Mouse (Mus musculus): ENCODE results near the gene Rtn4rl1. TPM values are rescaled to one million over a fixed set of nuclear protein-coding genes. Genes with fewer than 3 reads are reported as not detected.

Gene Rtn4rl1
- polyA plus RNA-seq, 1 experiment, result 0.96 TPM

DNA sequence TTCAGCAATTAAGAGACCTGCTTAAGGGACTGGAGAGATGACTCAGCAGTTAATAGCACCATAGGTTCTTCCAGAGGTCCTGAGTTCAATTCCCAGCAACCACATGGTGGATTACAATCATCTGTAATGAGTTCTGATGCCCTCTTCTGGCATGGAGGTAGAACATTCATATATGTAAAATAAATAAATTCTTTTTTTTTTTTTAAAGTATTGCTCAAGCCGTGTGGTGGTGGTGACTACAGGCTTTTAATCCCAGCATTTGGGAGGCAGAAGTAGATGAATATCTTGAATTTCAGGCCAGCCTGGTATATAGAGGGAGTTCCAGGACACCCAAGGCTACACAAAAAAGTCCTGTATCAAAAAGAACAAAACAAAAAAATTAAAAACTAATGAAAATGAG lies 43.2 kb upstream of the Rtn4rl1 start:
- TF ChIP-seq EP300 (IDR thresholded peaks at IDR 0.05; ENCODE audit: insufficient read depth, low read depth, low read length) (no peak), POLR2A (IDR thresholded peaks at IDR 0.05; ENCODE audit: insufficient read depth, low read length) (no peak), CTCF (IDR thresholded peaks at IDR 0.05; ENCODE audit: low read depth, low read length) (no peak)
- H3K4me3 ChIP-seq (ENCODE audit: low read depth, low read length), result no peak overlapping the region
- no peak overlapping the region for H3K27ac ChIP-seq (ENCODE audit: insufficient read depth, low read length)
- peaks cover 5% of the 10 kb centered on the region for H3K4me1 ChIP-seq (ENCODE audit: control insufficient read depth, insufficient read depth, low read length)
- no peaks in the 10 kb centered on the region for H3K27me3 ChIP-seq (ENCODE audit: control insufficient read depth, insufficient read depth, low read length, poor library complexity, severe bottlenecking)
- no peak overlapping the region for H3K9ac ChIP-seq (ENCODE audit: low read depth, poor library complexity, severe bottlenecking)
- 0 out of 2 replicates have a peak, but pooled peaks cover 3% of the 10 kb centered on the region for H3K36me3 ChIP-seq (ENCODE audit: control insufficient read depth, insufficient read depth, low read length, poor library complexity, severe bottlenecking)
- no peaks in the 10 kb centered on the region for H3K9me3 ChIP-seq (replicated peaks; ENCODE audit: control insufficient read depth, insufficient read depth, low read length, poor library complexity, severe bottlenecking)

DNA sequence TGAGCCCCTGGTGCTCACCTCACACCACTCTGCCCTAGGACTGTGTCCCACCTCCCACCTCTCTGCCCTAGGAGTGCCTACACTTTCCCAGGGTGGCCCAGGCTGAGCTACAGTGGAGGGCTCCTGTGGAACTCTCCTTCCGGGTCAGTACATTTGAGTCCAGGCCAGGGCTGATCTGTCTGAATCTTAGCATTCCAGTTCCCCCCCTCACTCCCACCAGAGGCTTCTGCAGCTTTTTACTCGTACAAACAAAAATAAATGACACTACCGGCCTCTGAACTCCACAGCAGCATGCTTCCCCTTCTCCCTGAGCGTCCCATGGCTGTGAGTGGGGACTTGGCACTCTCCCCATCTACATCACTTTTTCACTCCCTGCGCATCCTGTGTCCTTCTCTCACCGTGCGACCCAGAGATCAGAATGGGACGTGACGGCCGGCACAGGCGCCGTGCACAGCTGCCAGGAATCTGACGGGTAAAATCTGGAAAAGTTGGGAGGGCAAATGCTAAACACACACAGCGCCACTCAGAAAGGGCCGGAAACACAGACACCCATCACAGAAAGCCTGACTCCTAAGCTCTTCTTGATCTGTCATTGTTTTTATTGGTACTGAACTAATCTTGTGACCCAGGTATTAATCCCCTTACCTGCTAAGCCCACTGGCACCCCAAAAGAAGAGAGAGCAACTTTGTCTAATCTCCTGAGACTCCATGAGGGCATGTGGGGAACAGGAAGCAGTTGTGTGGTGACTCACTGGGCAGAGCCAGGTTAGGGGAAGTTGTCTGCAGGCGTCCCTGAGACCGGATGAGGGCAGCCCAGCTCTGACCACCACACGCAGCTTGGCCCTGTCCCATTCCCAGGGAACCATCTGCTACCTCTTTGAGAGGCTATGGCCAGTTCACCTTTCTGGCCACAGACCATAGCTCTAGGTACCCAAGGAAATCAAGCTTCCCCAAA lies 40.7 kb upstream of the Rtn4rl1 start:
- Histone ChIP-seq H3K9me3 (replicated peaks; ENCODE audit: control insufficient read depth, insufficient read depth, low read length, poor library complexity, severe bottlenecking) (no peaks in the 10 kb centered on the region), H3K9ac (ENCODE audit: low read depth, poor library complexity, severe bottlenecking) (no peak overlapping the region), H3K36me3 (ENCODE audit: control insufficient read depth, insufficient read depth, low read length, poor library complexity, severe bottlenecking) (0 out of 2 replicates have a peak, but pooled peaks cover 3% of the 10 kb centered on the region), H3K27ac (ENCODE audit: insufficient read depth, low read length) (no peak overlapping the region), H3K4me3 (ENCODE audit: low read depth, low read length) (no peak overlapping the region), H3K4me1 (ENCODE audit: control insufficient read depth, insufficient read depth, low read length) (peaks cover 1% of the 10 kb centered on the region), H3K27me3 (ENCODE audit: control insufficient read depth, insufficient read depth, low read length, poor library complexity, severe bottlenecking) (no peaks in the 10 kb centered on the region)
- TF ChIP-seq POLR2A (IDR thresholded peaks at IDR 0.05; ENCODE audit: insufficient read depth, low read length), result no peak

DNA sequence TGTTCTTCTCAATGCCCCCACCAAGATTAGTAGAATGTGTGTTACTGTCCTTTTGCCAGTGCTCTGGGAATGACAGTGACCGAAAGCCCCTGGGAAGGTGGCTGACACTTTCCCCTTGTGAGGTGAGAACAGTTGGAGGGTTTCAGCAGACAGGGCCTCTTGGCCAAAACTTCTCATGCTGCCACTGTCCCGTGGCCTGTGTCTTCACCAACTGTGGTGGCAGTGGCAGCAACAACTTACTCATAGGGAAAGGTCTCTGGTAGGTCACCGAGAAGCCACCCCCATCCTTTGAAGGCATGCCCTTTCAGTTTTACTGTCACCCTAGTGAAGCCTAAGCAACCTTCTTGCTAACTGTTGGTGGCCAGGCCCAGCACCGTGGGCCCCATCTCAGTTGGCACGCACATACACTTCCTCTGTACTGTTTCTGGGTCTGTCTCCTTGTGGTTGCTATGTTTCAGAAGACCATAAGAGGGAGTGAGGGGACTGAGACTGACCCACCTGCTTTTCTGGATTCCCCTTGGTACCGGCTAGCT lies 39.5 kb upstream of the Rtn4rl1 start:
- no peak for TF ChIP-seq CTCF (IDR thresholded peaks at IDR 0.05; ENCODE audit: low read depth, low read length)
- TF ChIP-seq POLR2A (IDR thresholded peaks at IDR 0.05; ENCODE audit: insufficient read depth, low read length), result no peak
- no peak for TF ChIP-seq EP300 (IDR thresholded peaks at IDR 0.05; ENCODE audit: insufficient read depth, low read depth, low read length)
- Histone ChIP-seq H3K36me3 (ENCODE audit: control insufficient read depth, insufficient read depth, low read length, poor library complexity, severe bottlenecking) (0 out of 2 replicates have a peak, but pooled peaks cover 3% of the 10 kb centered on the region), H3K9ac (ENCODE audit: low read depth, poor library complexity, severe bottlenecking) (no peak overlapping the region), H3K4me1 (ENCODE audit: control insufficient read depth, insufficient read depth, low read length) (no peaks in the 10 kb centered on the region), H3K27me3 (ENCODE audit: control insufficient read depth, insufficient read depth, low read length, poor library complexity, severe bottlenecking) (no peaks in the 10 kb centered on the region), H3K4me3 (ENCODE audit: low read depth, low read length) (no peak overlapping the region), H3K9me3 (replicated peaks; ENCODE audit: control insufficient read depth, insufficient read depth, low read length, poor library complexity, severe bottlenecking) (no peaks in the 10 kb centered on the region), H3K27ac (ENCODE audit: insufficient read depth, low read length) (no peak overlapping the region)

GRCm38 (mm10) chr11:75155985-75156384 lies 37.6 kb upstream of the Rtn4rl1 start:
- no peaks in the 10 kb centered on the region for H3K27me3 ChIP-seq (ENCODE audit: control insufficient read depth, insufficient read depth, low read length, poor library complexity, severe bottlenecking)
- no peaks in the 10 kb centered on the region for H3K36me3 ChIP-seq (ENCODE audit: control insufficient read depth, insufficient read depth, low read length, poor library complexity, severe bottlenecking)
- TF ChIP-seq POLR2A (IDR thresholded peaks at IDR 0.05; ENCODE audit: insufficient read depth, low read length) (no peak), CTCF (IDR thresholded peaks at IDR 0.05; ENCODE audit: low read depth, low read length) (no peak), EP300 (IDR thresholded peaks at IDR 0.05; ENCODE audit: insufficient read depth, low read depth, low read length) (no peak)
- no peaks in the 10 kb centered on the region for H3K4me1 ChIP-seq (ENCODE audit: control insufficient read depth, insufficient read depth, low read length)
- H3K4me3 ChIP-seq (ENCODE audit: low read depth, low read length), result no peak overlapping the region
- no peak overlapping the region for H3K9ac ChIP-seq (ENCODE audit: low read depth, poor library complexity, severe bottlenecking)
- H3K9me3 ChIP-seq (replicated peaks; ENCODE audit: control insufficient read depth, insufficient read depth, low read length, poor library complexity, severe bottlenecking), result no peaks in the 10 kb centered on the region
- H3K27ac ChIP-seq (ENCODE audit: insufficient read depth, low read length), result no peak overlapping the region

DNA sequence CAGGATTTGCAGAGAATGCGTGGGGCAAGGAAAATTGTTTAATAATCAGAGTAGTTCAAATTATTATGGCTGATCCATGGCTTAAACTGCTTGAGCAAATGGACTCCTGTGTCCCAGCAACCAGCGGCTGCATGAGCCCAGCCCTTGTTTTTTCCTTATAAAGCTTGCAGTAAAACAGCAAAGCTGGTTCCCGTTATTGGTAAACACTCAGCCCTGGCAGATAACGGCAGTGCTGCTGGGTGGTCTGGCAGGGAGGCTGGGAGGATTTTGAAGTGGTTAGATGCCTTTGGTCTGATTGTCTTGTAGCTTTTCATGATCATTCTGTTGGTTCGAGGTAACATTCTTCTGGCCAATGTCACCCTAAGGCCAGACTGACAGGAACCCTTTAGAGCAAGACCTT lies 37.2 kb upstream of the Rtn4rl1 start:
- H3K9ac ChIP-seq (ENCODE audit: low read depth, poor library complexity, severe bottlenecking), result no peak overlapping the region
- H3K27ac ChIP-seq (ENCODE audit: insufficient read depth, low read length), result no peak overlapping the region
- no peak overlapping the region for H3K4me3 ChIP-seq (ENCODE audit: low read depth, low read length)
- H3K4me1 ChIP-seq (ENCODE audit: control insufficient read depth, insufficient read depth, low read length), result no peaks in the 10 kb centered on the region
- no peaks in the 10 kb centered on the region for H3K27me3 ChIP-seq (ENCODE audit: control insufficient read depth, insufficient read depth, low read length, poor library complexity, severe bottlenecking)
- H3K9me3 ChIP-seq (replicated peaks; ENCODE audit: control insufficient read depth, insufficient read depth, low read length, poor library complexity, severe bottlenecking), result no peaks in the 10 kb centered on the region
- no peaks in the 10 kb centered on the region for H3K36me3 ChIP-seq (ENCODE audit: control insufficient read depth, insufficient read depth, low read length, poor library complexity, severe bottlenecking)
- TF ChIP-seq POLR2A (IDR thresholded peaks at IDR 0.05; ENCODE audit: insufficient read depth, low read length) (no peak), CTCF (IDR thresholded peaks at IDR 0.05; ENCODE audit: low read depth, low read length) (no peak), EP300 (IDR thresholded peaks at IDR 0.05; ENCODE audit: insufficient read depth, low read depth, low read length) (no peak)

- H3K9ac ChIP-seq (ENCODE audit: low read depth, poor library complexity, severe bottlenecking), result no peak overlapping the region
- no peaks in the 10 kb centered on the region for H3K36me3 ChIP-seq (ENCODE audit: control insufficient read depth, insufficient read depth, low read length, poor library complexity, severe bottlenecking)
- H3K4me3 ChIP-seq (ENCODE audit: low read depth, low read length), result no peak overlapping the region
- no peaks in the 10 kb centered on the region for H3K4me1 ChIP-seq (ENCODE audit: control insufficient read depth, insufficient read depth, low read length)
- H3K27ac ChIP-seq (ENCODE audit: insufficient read depth, low read length), result no peak overlapping the region
- no peaks in the 10 kb centered on the region for H3K27me3 ChIP-seq (ENCODE audit: control insufficient read depth, insufficient read depth, low read length, poor library complexity, severe bottlenecking)
- no peak for TF ChIP-seq CTCF (IDR thresholded peaks at IDR 0.05; ENCODE audit: low read depth, low read length)
- TF ChIP-seq EP300 (IDR thresholded peaks at IDR 0.05; ENCODE audit: insufficient read depth, low read depth, low read length), result no peak
- no peak for TF ChIP-seq POLR2A (IDR thresholded peaks at IDR 0.05; ENCODE audit: insufficient read depth, low read length)
- H3K9me3 ChIP-seq (replicated peaks; ENCODE audit: control insufficient read depth, insufficient read depth, low read length, poor library complexity, severe bottlenecking), result no peaks in the 10 kb centered on the region
Measured at GRCm38 (mm10) chr11:75157037-75157436, 36.5 kb upstream of the Rtn4rl1 start.
